In genomic region chr17:21733529-21734031, GRCm38 (mm10) we compare ENCODE assay signal across 8 mouse cellular contexts. TPM values are rescaled to one million over a fixed set of nuclear protein-coding genes. Genes with fewer than 3 reads are reported as not detected.
DNase-seq lines count a peak whose midpoint lies in the region; ATAC-seq and TF ChIP-seq lines count a peak whose summit lies in the region.

No protein-coding gene starts in this region.

- peak overlapping the region; percentile 90 to 96 for H3K4me3 ChIP-seq in MEL (ENCODE audit: control insufficient read depth in 1 of 2, insufficient read depth in 1 of 2, low read depth in 2 of 2, low read length in 2 of 2)
- H3K4me3 ChIP-seq in forebrain, embryonic 16.5 days (replicated peaks; ENCODE audit: low read length), result peak overlapping the region; percentile 87
- peak overlapping the region; percentile 82 for H3K4me3 ChIP-seq in layer of hippocampus, adult 2 months
- peak overlapping the region; percentile 64 for H3K4me3 ChIP-seq in lung, embryonic 14.5 days (ENCODE audit: low read depth, low read length)
- H3K4me3 ChIP-seq in olfactory bulb, adult 2 months (ENCODE audit: insufficient read depth, low read depth, low read length), result peak overlapping the region; percentile 99
- H3K4me3 ChIP-seq in thymus, adult 2 months (ENCODE audit: control insufficient read depth, insufficient read depth, low read length), result peak overlapping the region; percentile 100

- no peaks in the 10 kb centered on the region for H3K9me3 ChIP-seq in MEL (replicated peaks; ENCODE audit: insufficient read depth, low read length)
- H3K9me3 ChIP-seq in forebrain, embryonic 16.5 days (ENCODE audit: control insufficient read depth, low read length), result no peaks in the 10 kb centered on the region
- H3K9me3 ChIP-seq in lung, embryonic 14.5 days (ENCODE audit: low read depth, low read length), result no peaks in the 10 kb centered on the region

- 0 out of 4 replicates have a peak, but pooled peaks of 1 of the 2 experiments have one; percentile 4 for TF ChIP-seq EP300 in MEL (IDR thresholded peaks at IDR 0.05; ENCODE audit: low read depth in 1 of 2, low read length in 2 of 2)

- H3K27me3 ChIP-seq in MEL (ENCODE audit: control insufficient read depth in 1 of 2, insufficient read depth in 2 of 2, low read length in 2 of 2), result no peaks in the 10 kb centered on the region
- H3K27me3 ChIP-seq in forebrain, embryonic 16.5 days (replicated peaks; ENCODE audit: control insufficient read depth, insufficient read depth, low read length), result no peaks in the 10 kb centered on the region
- no peaks in the 10 kb centered on the region for H3K27me3 ChIP-seq in lung, embryonic 14.5 days (ENCODE audit: insufficient read depth, low read length)
- H3K27me3 ChIP-seq in thymus, adult 2 months (ENCODE audit: control insufficient read depth, insufficient read depth, low read length), result no peaks in the 10 kb centered on the region

- no peak for TF ChIP-seq RAD21 in MEL (IDR thresholded peaks at IDR 0.05; ENCODE audit: low read depth, low read length)

- peaks cover 4% of the 10 kb centered on the region; the same call in 1 of the 2 replicates for H3K79me2 ChIP-seq in MEL (ENCODE audit: control insufficient read depth, insufficient read depth, low read length, poor library complexity)

- under 1% methylated on average over 27 of the region's 27 CpGs for WGBS in forebrain, embryonic 16.5 days
- WGBS in lung, embryonic 14.5 days, result 0% methylated on average over 27 of the region's 27 CpGs
- WGBS in olfactory bulb, adult 2 months, result under 1% methylated on average over 27 of the region's 27 CpGs
- under 1% methylated on average over 27 of the region's 27 CpGs for WGBS in thymus, adult 2 months

- DNase-seq in MEL (ENCODE audit: low read depth, low spot score), result peak; percentile 93
- DNase-seq in cerebellum, adult 18-20 months, result peak; percentile 74 to 76
- DNase-seq in heart, postnatal 36 days, result peak; percentile 73 to 85
- peak; percentile 40 to 44 for DNase-seq in layer of hippocampus, adult 2 months (ENCODE audit: low spot score in 2 of 2)
- peak; percentile 89 for DNase-seq in lung, embryonic 14.5 days
- DNase-seq in thymus, adult 2 months, result peak; percentile 73

- peaks cover 2 to 3% of the 10 kb centered on the region in 2 experiments; a peak in 2 of 4 replicates for H3K4me1 ChIP-seq in MEL (ENCODE audit: control insufficient read depth in 1 of 2, insufficient read depth in 2 of 2, low read length in 2 of 2)
- H3K4me1 ChIP-seq in forebrain, embryonic 16.5 days (replicated peaks; ENCODE audit: control insufficient read depth, insufficient read depth, low read length), result peaks cover 8% of the 10 kb centered on the region
- H3K4me1 ChIP-seq in lung, embryonic 14.5 days (ENCODE audit: insufficient read depth), result no peaks in the 10 kb centered on the region
- 0 out of 2 replicates have a peak, but pooled peaks cover 2% of the 10 kb centered on the region for H3K4me1 ChIP-seq in olfactory bulb, adult 2 months (ENCODE audit: control insufficient read depth, insufficient read depth, low read length)
- H3K4me1 ChIP-seq in thymus, adult 2 months (replicated peaks; ENCODE audit: control insufficient read depth, insufficient read depth, low read length), result 0 out of 2 replicates have a peak, but pooled peaks cover 2% of the 10 kb centered on the region

- H3K4me2 ChIP-seq in forebrain, embryonic 16.5 days (ENCODE audit: low read length), result peak overlapping the region; percentile 80
- H3K4me2 ChIP-seq in lung, embryonic 14.5 days, result peak overlapping the region; percentile 60

- H3K36me3 ChIP-seq in MEL (ENCODE audit: control insufficient read depth in 1 of 2, insufficient read depth in 2 of 2, low read length in 2 of 2), result peaks cover 0 to 6% of the 10 kb centered on the region in 2 experiments; a peak in 2 of 4 replicates
- peaks cover 6% of the 10 kb centered on the region; the same call in 1 of the 2 replicates for H3K36me3 ChIP-seq in forebrain, embryonic 16.5 days (ENCODE audit: control insufficient read depth, insufficient read depth)
- peaks cover 5% of the 10 kb centered on the region; the same call in 1 of the 2 replicates for H3K36me3 ChIP-seq in lung, embryonic 14.5 days (ENCODE audit: insufficient read depth)
- H3K36me3 ChIP-seq in thymus, adult 2 months (ENCODE audit: control insufficient read depth, insufficient read depth, low read length), result no peaks in the 10 kb centered on the region

- H3K27ac ChIP-seq in MEL (ENCODE audit: control insufficient read depth, low read depth, low read length), result peak overlapping the region; percentile 78
- H3K27ac ChIP-seq in forebrain, embryonic 16.5 days (ENCODE audit: low read length), result peak overlapping the region; percentile 83
- H3K27ac ChIP-seq in layer of hippocampus, adult 2 months, result peak overlapping the region; percentile 87
- H3K27ac ChIP-seq in lung, embryonic 14.5 days (ENCODE audit: low read depth), result peak overlapping the region; percentile 86
- peak overlapping the region; percentile 83 for H3K27ac ChIP-seq in olfactory bulb, adult 2 months (ENCODE audit: insufficient read depth, low read depth, low read length)
- peak overlapping the region; percentile 53; the same call in 1 of the 2 replicates for H3K27ac ChIP-seq in thymus, adult 2 months (ENCODE audit: control insufficient read depth, insufficient read depth, low read length)

- peak overlapping the region; percentile 96 for H3K9ac ChIP-seq in MEL (ENCODE audit: control insufficient read depth, low read depth, low read length, poor library complexity, severe bottlenecking)
- H3K9ac ChIP-seq in forebrain, embryonic 16.5 days (replicated peaks; ENCODE audit: low read depth, low read length), result peak overlapping the region; percentile 88
- H3K9ac ChIP-seq in lung, embryonic 14.5 days, result peak overlapping the region; percentile 71

- peak; percentile 99 for ATAC-seq in forebrain, embryonic 16.5 days
- ATAC-seq in lung, embryonic 14.5 days (ENCODE audit: insufficient read depth), result peak; percentile 99

- intact Hi-C loops in heart, postnatal 36 days (cut with DNase I), result loop anchor here (2.0 to 5.0 kb wide), 2 partner anchors 25 to 579 kb away; partner anchors contain the start of gene CT030661.1

- TF ChIP-seq CTCF in MEL (IDR thresholded peaks at IDR 0.05 in 2 of 3, conservative IDR thresholded peaks at IDR 0.05 in 1 of 3; ENCODE audit: control insufficient read depth in 1 of 3, insufficient read depth in 1 of 3, low read depth in 2 of 3, low read length in 3 of 3, poor library complexity in 1 of 3, severe bottlenecking in 1 of 3), result peak in 1 of 3 experiments; percentile 37; a peak in 2 of 6 replicates
- peak; percentile 50 for TF ChIP-seq CTCF in layer of hippocampus, adult 2 months (conservative IDR thresholded peaks at IDR 0.05)
- TF ChIP-seq CTCF in lung, embryonic 14.5 days (IDR thresholded peaks at IDR 0.05; ENCODE audit: low read depth), result peak; percentile 52
- no peak for TF ChIP-seq CTCF in olfactory bulb, adult 2 months (IDR thresholded peaks at IDR 0.05; ENCODE audit: insufficient read depth, low read depth, low read length)
- TF ChIP-seq CTCF in thymus, adult 2 months (IDR thresholded peaks at IDR 0.05; ENCODE audit: borderline replicate concordance, control insufficient read depth, extremely low read depth, insufficient read depth, low read length, poor library complexity), result peak; percentile 43; the same call in 1 of the 2 replicates

- peak; percentile 57 to 87 for TF ChIP-seq POLR2A in MEL (IDR thresholded peaks at IDR 0.05; ENCODE audit: control insufficient read depth in 1 of 2, insufficient read depth in 1 of 2, low read depth in 1 of 2, low read length in 2 of 2, poor library complexity in 1 of 2)
- TF ChIP-seq POLR2A in olfactory bulb, adult 2 months (IDR thresholded peaks at IDR 0.05; ENCODE audit: insufficient read depth, low read depth, low read length), result peak; percentile 46; the same call in 1 of the 2 replicates
- peak; percentile 38; the same call in 1 of the 2 replicates for TF ChIP-seq POLR2A in thymus, adult 2 months (IDR thresholded peaks at IDR 0.05; ENCODE audit: control insufficient read depth, extremely low read depth, insufficient read depth, low read length, poor library complexity)

RNA-seq across cellular contexts. Expression of gene Zfp229, which starts 3.0 kb away (rescaled TPM):
- total RNA-seq in MEL (2012; rRNA removed), result 2.6 and 2.7 TPM in 2 replicates
- polyA plus RNA-seq in MEL (2012; ENCODE audit: insufficient read depth in 1 of 2, insufficient read length in 2 of 2, low read depth in 1 of 2, low replicate concordance in 2 of 2, missing spikeins in 1 of 2), result 1 to 10 TPM in 1 of 2 experiments, not detected in 1; 2.3 TPM
- 10.5 and 11.1 TPM in 2 replicates for polyA plus RNA-seq in forebrain, embryonic 16.5 days (2015; fragmentation: Nextera tagmentation; extraction: Ambion mirVana)
- total RNA-seq in heart, postnatal 36 days (2021), result 1 to 10 TPM; 5.7 to 7.4 TPM
- total RNA-seq in layer of hippocampus, adult 2 months (2021), result 1 to 10 TPM; 4.5 to 6.6 TPM
- 7.2 TPM in 2 replicates for polyA plus RNA-seq in lung, embryonic 14.5 days (2014; fragmentation: Nextera tagmentation; extraction: Ambion mirVana)
- not detected in 2 replicates for polyA plus RNA-seq in olfactory bulb, adult 2 months (2012; ENCODE audit: insufficient read depth, insufficient read length, low replicate concordance, missing spikeins)
- polyA plus RNA-seq in thymus, adult 2 months (2012; rRNA removed), result 1.2 and 1.4 TPM in 2 replicates

RNA-seq across cellular contexts. Expression of gene Zfp760, which starts 26.0 kb away (rescaled TPM):
- total RNA-seq in MEL (2012; rRNA removed), result 2.2 and 2.5 TPM in 2 replicates
- 1 to 10 TPM in 1 of 2 experiments, not detected in 1; 2.5 TPM for polyA plus RNA-seq in MEL (2012; ENCODE audit: insufficient read depth in 1 of 2, insufficient read length in 2 of 2, low read depth in 1 of 2, low replicate concordance in 2 of 2, missing spikeins in 1 of 2)
- polyA plus RNA-seq in forebrain, embryonic 16.5 days (2015; fragmentation: Nextera tagmentation; extraction: Ambion mirVana), result 19.4 and 21.5 TPM in 2 replicates
- total RNA-seq in heart, postnatal 36 days (2021), result 1 to 10 TPM; 2.1 TPM
- total RNA-seq in layer of hippocampus, adult 2 months (2021), result 1 to 10 TPM; 8.2 to 8.6 TPM
- polyA plus RNA-seq in lung, embryonic 14.5 days (2014; fragmentation: Nextera tagmentation; extraction: Ambion mirVana), result 15.3 and 16.8 TPM in 2 replicates
- not detected in 2 replicates for polyA plus RNA-seq in olfactory bulb, adult 2 months (2012; ENCODE audit: insufficient read depth, insufficient read length, low replicate concordance, missing spikeins)
- polyA plus RNA-seq in thymus, adult 2 months (2012; rRNA removed), result 0.61 and 0.78 TPM in 2 replicates

RNA-seq across cellular contexts. Expression of gene Gm10226, which starts 41.9 kb away (rescaled TPM):
- 2.0 and 3.2 TPM in 2 replicates for total RNA-seq in MEL (2012; rRNA removed)
- 1 to 10 TPM in 1 of 2 experiments, not detected in 1; 1.1 TPM for polyA plus RNA-seq in MEL (2012; ENCODE audit: insufficient read depth in 1 of 2, insufficient read length in 2 of 2, low read depth in 1 of 2, low replicate concordance in 2 of 2, missing spikeins in 1 of 2)
- 17.1 and 23.5 TPM in 2 replicates for polyA plus RNA-seq in forebrain, embryonic 16.5 days (2015; fragmentation: Nextera tagmentation; extraction: Ambion mirVana)
- 1 to 10 TPM in 1 of 2 experiments, not detected in 1; 2.9 TPM for total RNA-seq in heart, postnatal 36 days (2021)
- total RNA-seq in layer of hippocampus, adult 2 months (2021), result 1 to 10 TPM; 3.5 to 5.6 TPM
- 4.6 and 5.0 TPM in 2 replicates for polyA plus RNA-seq in lung, embryonic 14.5 days (2014; fragmentation: Nextera tagmentation; extraction: Ambion mirVana)
- not detected in 2 replicates for polyA plus RNA-seq in olfactory bulb, adult 2 months (2012; ENCODE audit: insufficient read depth, insufficient read length, low replicate concordance, missing spikeins)
- polyA plus RNA-seq in thymus, adult 2 months (2012; rRNA removed), result not detected in 2 replicates

Comparison
In these comparisons a context has a peak if more than half of its experiments do, and no peak if none do; other contexts are left out.
1. Peak in every context shown above with its lines: DNase-seq, ATAC-seq, H3K4me3 ChIP-seq and H3K27ac ChIP-seq.
2. DNase-seq: peak in every context shown above with its lines; median percentile 93 in MEL; 89 in lung, embryonic 14.5 days; 79 in heart, postnatal 36 days; 75 in cerebellum, adult 18-20 months; 73 in thymus, adult 2 months; 42 in layer of hippocampus, adult 2 months.